Mouse (Mus musculus) hindbrain, embryonic 15.5 days (tissue): ENCODE data around the gene Cep95. TPM values are rescaled to one million over a fixed set of nuclear protein-coding genes. Genes with fewer than 3 reads are reported as not detected.
"Not testable (repeated sequence)": the region's sequence is repeated elsewhere in the genome, so short reads cannot be mapped to it uniquely, and the experiment has no call there.

ENCODE experiments used
- ATAC-seq: fragments of 200-750 bp; cut with Nextera tagmentation; 2 replicates; pipeline ENCODE4 v1.8.0; 2017; ENCODE audit warnings: low read depth, moderate number of reproducible peaks, moderate TSS enrichment; ENCODE audit not compliant: low FRiP score
- H3K27ac ChIP-seq: fragments of 300-500 bp; sonication (generic); replicated peaks from 2 replicates; pipeline ENCODE4 v1.5.1; 2015; ENCODE audit warnings: mild to moderate bottlenecking, inconsistent platforms
- H3K27me3 ChIP-seq: fragments of 300-500 bp; sonication (generic); 2 replicates; pipeline ENCODE4 v1.6.1; 2015; ENCODE audit warnings: control low read depth, inconsistent platforms
- H3K36me3 ChIP-seq: fragments of 300-500 bp; sonication (generic); 2 replicates; pipeline ENCODE4 v1.6.1; 2015; ENCODE audit warnings: control low read depth, inconsistent platforms
- H3K4me1 ChIP-seq: fragments of 300-500 bp; sonication (generic); replicated peaks from 2 replicates; pipeline ENCODE4 v1.6.1; 2015; ENCODE audit warnings: control low read depth, inconsistent platforms
- H3K4me2 ChIP-seq: fragments of 300-500 bp; sonication (generic); 2 replicates; pipeline ENCODE4 v1.6.1; 2015; ENCODE audit warnings: moderate library complexity, mild to moderate bottlenecking, inconsistent platforms
- H3K4me3 ChIP-seq: fragments of 300-500 bp; sonication (generic); 2 replicates; pipeline ENCODE4 v1.5.1; 2015; ENCODE audit warnings: mild to moderate bottlenecking, inconsistent platforms
- H3K9ac ChIP-seq: fragments of 300-500 bp; sonication (generic); 2 replicates; pipeline ENCODE4 v1.6.1; 2015; ENCODE audit warnings: inconsistent platforms
- H3K9me3 ChIP-seq: fragments of 300-500 bp; sonication (generic); 2 replicates; pipeline ENCODE4 v1.6.1; 2016; ENCODE audit warnings: control low read depth, inconsistent platforms
- WGBS: fragments of 180-500 bp; shearing (Covaris S2); methylation state at CpG from one replicate; pipeline ENCODE4 v1.1.7; 2015; 5-methylcytosine and 5-hydroxymethylcytosine counted together
- polyA plus RNA-seq: library from polyadenylated mRNA; unstranded; fragments of >200 nt; fragmentation: Nextera tagmentation; extraction: Ambion mirVana; gene quantifications from 2 replicates; pipeline ENCODE4 v1.2.1, GENCODE M21; 2015

The Cep95 gene
- 14.0 and 16.1 TPM in 2 replicates for polyA plus RNA-seq

GRCm38 (mm10) chr11:106788775-106789459, at the start of gene Cep95, which contains the start of gene Ddx5:
Cep95 (plus strand) TSS chr11:106789252.
Ddx5 (minus strand) TSS chr11:106789185.
- peak; percentile 95 for ATAC-seq
- H3K27me3 ChIP-seq = no peaks in the 10 kb centered on the region
- peak within 1 kb of the TSS; percentile 67 for H3K4me2 ChIP-seq
- peaks cover 37% of the 10 kb centered on the region for H3K36me3 ChIP-seq
- peaks cover 38% of the 10 kb centered on the region for H3K4me1 ChIP-seq
- peak within 1 kb of the TSS; percentile 85 for H3K9ac ChIP-seq
- H3K27ac ChIP-seq = peak within 1 kb of the TSS; percentile 100
- whole genome bisulfite sequencing = under 1% methylated on average over 58 of the region's 58 CpGs
- no peaks in the 10 kb centered on the region for H3K9me3 ChIP-seq
- peak within 1 kb of the TSS; percentile 66 for H3K4me3 ChIP-seq

- H3K4me3 ChIP-seq, H3K9me3 ChIP-seq, ATAC-seq, H3K4me2 ChIP-seq, H3K27me3 ChIP-seq, H3K27ac ChIP-seq, H3K36me3 ChIP-seq, H3K9ac ChIP-seq: not testable (repeated sequence)
- H3K4me1 ChIP-seq = peaks cover 18% of the 10 kb centered on the region
- 88% methylated on average over 6 of the region's 8 CpGs for WGBS
Measured at GRCm38 (mm10) chr11:106740724-106741123, 48.3 kb upstream of the Cep95 start.

DNA sequence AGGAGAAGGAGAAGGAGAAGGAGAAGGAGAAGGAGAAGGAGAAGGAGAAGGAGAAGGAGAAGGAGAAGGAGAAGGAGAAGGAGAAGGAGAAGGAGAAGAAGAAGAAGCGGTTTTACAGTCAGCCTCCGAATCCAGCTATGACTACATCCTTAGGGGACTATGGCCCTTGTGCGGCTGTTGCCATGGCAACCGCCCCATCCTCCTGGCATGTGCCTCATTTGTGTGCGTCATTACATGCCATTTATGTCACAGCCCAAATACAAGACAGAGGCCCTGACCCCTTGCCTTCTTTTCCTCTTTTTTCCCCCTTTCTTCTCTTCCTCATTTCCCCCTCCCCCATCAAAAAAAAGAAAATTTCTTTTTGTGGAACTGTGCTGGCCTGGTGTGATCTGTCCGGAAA, 47.8 kb upstream of the Cep95 start:
- Histone ChIP-seq H3K9me3 (no peaks in the 10 kb centered on the region), H3K4me2 (no peak overlapping the region), H3K36me3 (no peaks in the 10 kb centered on the region), H3K9ac (no peak overlapping the region), H3K4me1 (peaks cover 18% of the 10 kb centered on the region), H3K27me3 (no peaks in the 10 kb centered on the region), H3K27ac (no peak overlapping the region), H3K4me3 (no peak overlapping the region)
- whole genome bisulfite sequencing = 23% methylated on average over 6 of the region's 6 CpGs
- ATAC-seq = no peak

DNA sequence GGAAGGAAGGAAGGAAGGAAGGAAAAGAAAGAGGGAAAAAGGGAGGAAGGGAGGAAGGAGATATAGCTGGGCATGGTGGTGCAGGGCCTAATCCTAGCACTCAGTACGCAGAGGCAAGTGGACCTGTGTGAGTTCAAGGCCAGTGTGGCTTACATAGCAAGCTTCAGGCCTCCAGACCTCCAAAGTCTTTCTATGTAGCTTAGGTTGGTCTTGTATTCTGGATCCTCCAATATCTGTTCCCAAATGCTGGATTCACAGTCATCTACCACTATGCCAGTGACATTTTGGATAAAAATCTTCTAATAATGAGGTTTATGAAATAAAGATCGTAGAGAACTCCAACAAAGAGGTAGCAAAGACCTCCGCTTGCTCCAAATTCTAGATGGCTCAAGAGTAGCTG, 47.2 kb upstream of the Cep95 start:
- no peak overlapping the region for H3K4me2 ChIP-seq
- no peak overlapping the region for H3K27ac ChIP-seq
- H3K9me3 ChIP-seq = no peaks in the 10 kb centered on the region
- ATAC-seq = no peak
- no peak overlapping the region for H3K9ac ChIP-seq
- H3K36me3 ChIP-seq = no peaks in the 10 kb centered on the region
- no peaks in the 10 kb centered on the region for H3K27me3 ChIP-seq
- peaks cover 13% of the 10 kb centered on the region for H3K4me1 ChIP-seq
- H3K4me3 ChIP-seq = no peak overlapping the region
- WGBS = 91% methylated on average over 3 of the region's 3 CpGs

- 50% methylated on average over 6 of the region's 6 CpGs for WGBS
- no peak for ATAC-seq
- Histone ChIP-seq H3K9me3 (no peaks in the 10 kb centered on the region), H3K4me3 (no peak overlapping the region), H3K4me1 (peaks cover 7% of the 10 kb centered on the region), H3K27me3 (no peaks in the 10 kb centered on the region), H3K4me2 (no peak overlapping the region), H3K9ac (no peak overlapping the region), H3K36me3 (no peaks in the 10 kb centered on the region), H3K27ac (no peak overlapping the region)
Measured at GRCm38 (mm10) chr11:106742388-106742841, 46.6 kb upstream of the Cep95 start.

DNA sequence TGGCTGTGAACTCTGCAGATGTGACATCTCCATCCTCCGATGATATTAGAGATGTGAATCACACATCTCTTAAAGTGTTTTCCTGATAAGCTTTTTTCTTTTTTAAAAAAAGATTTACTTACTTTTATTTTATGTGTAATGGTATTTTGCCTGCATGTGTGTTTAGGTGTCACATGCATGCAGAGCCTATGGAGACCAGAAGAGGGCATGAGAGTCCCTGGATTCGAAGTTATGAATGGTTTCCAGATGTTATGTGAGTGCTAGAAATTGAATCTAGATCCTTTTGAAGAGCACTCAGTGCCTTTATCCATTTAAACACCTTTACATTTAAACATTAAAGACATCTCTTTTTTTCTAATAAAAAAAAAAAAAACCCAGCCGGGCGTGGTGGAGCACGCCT, 44.1 kb upstream of the Cep95 start:
- WGBS = 94% methylated on average over 5 of the region's 5 CpGs
- ATAC-seq = no peak

GRCm38 (mm10) chr11:106749557-106750120, 39.4 kb upstream of the Cep95 start:
- not testable (repeated sequence) for H3K27ac ChIP-seq, H3K4me2 ChIP-seq, H3K27me3 ChIP-seq, H3K9ac ChIP-seq, H3K36me3 ChIP-seq, H3K9me3 ChIP-seq, H3K4me1 ChIP-seq, H3K4me3 ChIP-seq, ATAC-seq
- 97% methylated on average over 7 of the region's 7 CpGs for WGBS

More for the DNA sequence above, 44.1 kb upstream of the Cep95 start:
- Histone ChIP-seq H3K36me3 (no peaks in the 10 kb centered on the region), H3K9ac (no peak overlapping the region), H3K9me3 (no peaks in the 10 kb centered on the region), H3K27me3 (no peaks in the 10 kb centered on the region), H3K4me2 (no peak overlapping the region), H3K4me3 (no peak overlapping the region), H3K27ac (no peak overlapping the region), H3K4me1 (0 out of 2 replicates have a peak, but pooled peaks cover 2% of the 10 kb centered on the region)

DNA sequence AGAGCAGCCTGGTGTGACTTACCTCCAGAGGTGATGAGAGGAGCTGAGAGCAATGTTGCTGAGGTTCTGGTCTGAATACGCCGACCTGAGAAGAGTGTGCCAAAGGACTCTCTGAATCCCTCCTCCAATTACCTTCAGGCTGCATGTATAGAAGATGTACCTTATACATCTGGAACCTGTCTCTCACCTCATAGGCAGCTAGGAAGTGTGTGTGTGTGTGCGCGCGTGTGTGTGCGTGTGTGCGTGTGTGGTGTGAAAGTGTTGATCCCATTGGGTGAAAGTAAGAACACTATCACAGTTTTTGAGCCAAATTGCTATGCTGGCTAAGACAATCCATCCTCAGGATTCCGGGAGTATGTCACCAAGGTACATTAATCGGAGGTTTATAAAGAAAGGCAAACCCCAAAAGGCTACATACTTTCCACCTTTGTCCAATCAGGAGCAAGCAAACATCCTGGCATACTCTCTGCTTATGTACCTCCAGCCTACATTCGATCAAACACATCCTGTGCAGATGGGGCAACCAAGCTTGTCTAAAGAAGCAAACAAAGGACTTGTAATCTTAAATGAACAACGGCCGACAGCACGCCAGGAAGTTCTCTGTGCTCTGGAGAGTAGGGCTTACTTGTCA, 38.8 kb upstream of the Cep95 start, which contains the start of gene Pecam1:
Pecam1 (minus strand) TSS at position 508 of the 631 bp plus-strand sequence.
- Histone ChIP-seq H3K36me3 (no peaks in the 10 kb centered on the region), H3K4me2 (no peak within 1 kb of the TSS), H3K27ac (no peak within 1 kb of the TSS), H3K4me1 (no peaks in the 10 kb centered on the region), H3K9ac (no peak within 1 kb of the TSS), H3K9me3 (no peaks in the 10 kb centered on the region), H3K4me3 (no peak within 1 kb of the TSS), H3K27me3 (no peaks in the 10 kb centered on the region)
- no peak for ATAC-seq
- WGBS = 84% methylated on average over 13 of the region's 13 CpGs

- Histone ChIP-seq H3K27ac (no peak within 1 kb of the TSS), H3K36me3 (no peaks in the 10 kb centered on the region), H3K4me2 (no peak within 1 kb of the TSS), H3K27me3 (no peaks in the 10 kb centered on the region), H3K4me1 (no peaks in the 10 kb centered on the region), H3K4me3 (no peak within 1 kb of the TSS), H3K9ac (no peak within 1 kb of the TSS), H3K9me3 (no peaks in the 10 kb centered on the region)
- ATAC-seq = no peak
- WGBS = 92% methylated on average over 17 of the region's 17 CpGs
Measured at GRCm38 (mm10) chr11:106751039-106752018, 37.7 kb upstream of the Cep95 start, which contains the start of gene Milr1. Milr1 (plus strand) TSS chr11:106751226.

- Histone ChIP-seq H3K27me3 (no peaks in the 10 kb centered on the region), H3K36me3 (no peaks in the 10 kb centered on the region), H3K27ac (no peak overlapping the region), H3K4me2 (no peak overlapping the region), H3K4me1 (no peaks in the 10 kb centered on the region), H3K4me3 (no peak overlapping the region), H3K9me3 (no peaks in the 10 kb centered on the region), H3K9ac (no peak overlapping the region)
- no peak for ATAC-seq
- 92% methylated on average over 7 of the region's 7 CpGs for WGBS
Measured at GRCm38 (mm10) chr11:106752103-106752502, 36.9 kb upstream of the Cep95 start.

- no peaks in the 10 kb centered on the region for H3K9me3 ChIP-seq
- H3K27me3 ChIP-seq = no peaks in the 10 kb centered on the region
- H3K9ac ChIP-seq = no peak overlapping the region
- no peaks in the 10 kb centered on the region for H3K36me3 ChIP-seq
- H3K4me1 ChIP-seq = no peaks in the 10 kb centered on the region
- H3K4me3 ChIP-seq = no peak overlapping the region
- H3K27ac ChIP-seq = no peak overlapping the region
- ATAC-seq = no peak
- WGBS = 94% methylated on average over 6 of the region's 6 CpGs
- no peak overlapping the region for H3K4me2 ChIP-seq
Measured at GRCm38 (mm10) chr11:106753314-106753713, 35.7 kb upstream of the Cep95 start.
